Mouse (Mus musculus) gonadal fat pad, adult 2 months (tissue): ENCODE measurements around the gene Cenpx. TPM values are rescaled to one million over a fixed set of nuclear protein-coding genes. Genes with fewer than 3 reads are reported as not detected.
"Not testable (repeated sequence)": the region's sequence is repeated elsewhere in the genome, so short reads cannot be mapped to it uniquely, and the experiment has no call there.

Experiments used
- DNase-seq: peaks from one replicate; pipeline ENCODE4 v3.0.0-alpha.2; 2012; ENCODE audit warnings: low read depth
- polyA plus RNA-seq: library from polyadenylated mRNA; depleted of rRNA; stranded (reverse); fragments of >200 nt; gene quantifications from 2 replicates; pipeline ENCODE4 v1.2.3, GENCODE M21; 2012

Cenpx gene
- polyA plus RNA-seq, 1 experiment: 100 TPM

GRCm38 (mm10) chr11:120696568-120696967 lies 17.0 kb downstream of the Cenpx start:
- DNase-seq: no peak

- DNase-seq: no peak
Measured at GRCm38 (mm10) chr11:120695641-120696040, 17.9 kb downstream of the Cenpx start.

GRCm38 (mm10) chr11:120695184-120695583 lies 18.4 kb downstream of the Cenpx start:
- DNase-seq: no peak

- no peak for DNase-seq
Measured at GRCm38 (mm10) chr11:120693461-120693860, 20.1 kb downstream of the Cenpx start.

- no peak for DNase-seq
Measured at GRCm38 (mm10) chr11:120692471-120693011, 21.0 kb downstream of the Cenpx start.

GRCm38 (mm10) chr11:120689365-120689764 lies 24.2 kb downstream of the Cenpx start:
- no peak for DNase-seq

- no peak for DNase-seq
Measured at GRCm38 (mm10) chr11:120686650-120687272, 26.8 kb downstream of the Cenpx start.

- no peak for DNase-seq
Measured at GRCm38 (mm10) chr11:120684660-120685059, 28.9 kb downstream of the Cenpx start.

- DNase-seq: no peak
Measured at GRCm38 (mm10) chr11:120684086-120684485, 29.5 kb downstream of the Cenpx start.

- DNase-seq: no peak
Measured at GRCm38 (mm10) chr11:120683536-120683935, 30.0 kb downstream of the Cenpx start.

- DNase-seq: no peak
Measured at GRCm38 (mm10) chr11:120682683-120683082, 30.9 kb downstream of the Cenpx start.

- no peak for DNase-seq
Measured at GRCm38 (mm10) chr11:120679909-120680308, 33.6 kb downstream of the Cenpx start.

GRCm38 (mm10) chr11:120676951-120677350 lies 36.6 kb downstream of the Cenpx start:
- no peak for DNase-seq

GRCm38 (mm10) chr11:120675875-120676274 lies 37.7 kb downstream of the Cenpx start:
- not testable (repeated sequence) for DNase-seq

GRCm38 (mm10) chr11:120673594-120674122 lies 39.9 kb downstream of the Cenpx start:
- no peak for DNase-seq

- no peak for DNase-seq
Measured at GRCm38 (mm10) chr11:120672687-120673593, 40.6 kb downstream of the Cenpx start, which contains the start of gene Aspscr1. Aspscr1 (plus strand) TSS chr11:120672973.

- DNase-seq: no peak
Measured at GRCm38 (mm10) chr11:120666617-120667016, 46.9 kb downstream of the Cenpx start.

GRCm38 (mm10) chr11:120665406-120665805 lies 48.1 kb downstream of the Cenpx start:
- no peak for DNase-seq

- no peak for DNase-seq
Measured at GRCm38 (mm10) chr11:120663714-120664113, 49.8 kb downstream of the Cenpx start.

- DNase-seq: no peak
Measured at GRCm38 (mm10) chr11:120662759-120663158, 50.8 kb downstream of the Cenpx start.

- DNase-seq: no peak
Measured at GRCm38 (mm10) chr11:120661076-120661460, 52.5 kb downstream of the Cenpx start, which contains the start of gene Notum. Notum (minus strand) TSS chr11:120661175.
